Mouse (Mus musculus) left cerebral cortex, postnatal 25 days (tissue): ENCODE results near the gene Zic1. TPM values are rescaled to one million over a fixed set of nuclear protein-coding genes. Genes with fewer than 3 reads are reported as not detected.

Source experiments
- DNase-seq, 2 experiments: peaks; one replicate each; pipeline ENCODE4 v3.0.0; 2022; ENCODE audit warnings: low spot score in 2 of 2, mixed read lengths in 1 of 2
- intact Hi-C: fragments of 180-260 bp; cut with DNase I; formaldehyde crosslinking; loops from one replicate; pipeline ENCODE4 v1.15.1; 2025
- total RNA-seq, 2 experiments: library from RNA; stranded (reverse); gene quantifications; 2 replicates each; pipeline ENCODE4 v1.2.3; 2021

Gene Zic1
- total RNA-seq, 2 experiments from 2014 or later = 11.1 to 11.7 TPM

GRCm38 (mm10) chr9:91358851-91359687 lies 6.5 kb downstream of the Zic1 start:
- intact Hi-C loops = no loop called here
- no peak for DNase-seq

GRCm38 (mm10) chr9:91357321-91357720 lies 8.3 kb downstream of the Zic1 start:
- intact Hi-C loops = no loop called here
- no peak for DNase-seq

GRCm38 (mm10) chr9:91356353-91356740 lies 9.3 kb downstream of the Zic1 start:
- intact Hi-C loops = no loop called here

GRCm38 (mm10) chr9:91355629-91356352 lies 9.8 kb downstream of the Zic1 start:
- intact Hi-C loops = no loop called here
- DNase-seq = no peak

More at GRCm38 (mm10) chr9:91356353-91356740, 9.3 kb downstream of the Zic1 start:
- DNase-seq = no peak

- no peak for DNase-seq
- intact Hi-C loops = no loop called here
Observed at GRCm38 (mm10) chr9:91355270-91355589, 10.4 kb downstream of the Zic1 start.

- intact Hi-C loops = no loop called here
- DNase-seq = no peak
Observed at GRCm38 (mm10) chr9:91354434-91355269, 11.0 kb downstream of the Zic1 start.

- intact Hi-C loops = no loop called here
- no peak for DNase-seq
Observed at GRCm38 (mm10) chr9:91353551-91354433, 11.8 kb downstream of the Zic1 start.

- intact Hi-C loops = no loop called here
- DNase-seq = no peak
Observed at GRCm38 (mm10) chr9:91352786-91353185, 12.8 kb downstream of the Zic1 start.

GRCm38 (mm10) chr9:91351961-91352411 lies 13.6 kb downstream of the Zic1 start:
- no peak for DNase-seq
- intact Hi-C loops = no loop called here

- intact Hi-C loops = no loop called here
- DNase-seq = peak in 1 of 2 experiments; percentile 0
Observed at GRCm38 (mm10) chr9:91351361-91351760, 14.2 kb downstream of the Zic1 start.

GRCm38 (mm10) chr9:91350861-91351291 lies 14.7 kb downstream of the Zic1 start:
- intact Hi-C loops = no loop called here
- peak in 1 of 2 experiments; percentile 2 for DNase-seq

GRCm38 (mm10) chr9:91350211-91350791 lies 15.3 kb downstream of the Zic1 start:
- intact Hi-C loops = no loop called here
- DNase-seq = peak in 1 of 2 experiments; percentile 4

- intact Hi-C loops = no loop called here
- no peak for DNase-seq
Observed at GRCm38 (mm10) chr9:91348746-91349145, 16.9 kb downstream of the Zic1 start.

GRCm38 (mm10) chr9:91347591-91347990 lies 18.0 kb downstream of the Zic1 start:
- intact Hi-C loops = no loop called here
- DNase-seq = no peak

Other genes starting within 250 kb of the Zic1 start
- 1 to 10 TPM; 2.3 to 3.0 TPM for gene Zic4, start 3.4 kb downstream of the Zic1 start, total RNA-seq